Mouse (Mus musculus): Measurements from ENCODE around the gene Uaca. TPM values are rescaled to one million over a fixed set of nuclear protein-coding genes. Genes with fewer than 3 reads are reported as not detected.

The Uaca gene
- polyA plus RNA-seq, 1 experiment from 2014 or later, result 4.8 TPM

DNA sequence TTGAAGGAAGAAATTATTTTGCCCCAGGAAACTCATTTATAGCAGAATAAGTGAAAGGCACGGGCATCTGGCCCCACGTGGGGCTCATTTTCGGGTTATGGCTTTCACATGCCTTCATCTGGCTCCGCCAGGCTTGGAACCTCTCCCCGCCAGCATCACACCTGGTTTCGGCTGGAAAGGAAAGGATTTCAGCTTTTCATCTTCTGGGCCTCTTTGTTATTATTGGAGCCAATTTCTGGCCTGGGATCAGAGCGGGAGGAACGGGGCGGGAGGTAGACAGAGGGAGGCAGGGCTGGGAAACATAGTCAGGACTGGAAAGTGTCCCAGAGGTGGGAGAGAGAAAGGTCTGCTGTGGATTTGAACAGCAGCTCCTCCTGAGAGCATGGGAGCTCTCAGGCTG is 132.0 kb downstream of the Uaca start:
- no peaks in the 10 kb centered on the region for H3K9me3 ChIP-seq (ENCODE audit: control insufficient read depth, low read length)
- no peaks in the 10 kb centered on the region for H3K36me3 ChIP-seq (ENCODE audit: control insufficient read depth, insufficient read depth, low read length)
- no peaks in the 10 kb centered on the region for H3K27me3 ChIP-seq (ENCODE audit: control insufficient read depth, insufficient read depth, low read length)
- H3K4me2 ChIP-seq (ENCODE audit: low read depth, low read length), result no peak overlapping the region
- WGBS, result 64% methylated on average over 9 of the region's 9 CpGs
- 0 out of 2 replicates have a peak, but pooled peaks cover 3% of the 10 kb centered on the region for H3K4me1 ChIP-seq (ENCODE audit: control insufficient read depth, insufficient read depth, low read length)
- no peak overlapping the region for H3K4me3 ChIP-seq (ENCODE audit: low read depth, low read length)
- no peak for ATAC-seq (ENCODE audit: low read depth)
- no peak overlapping the region for H3K27ac ChIP-seq (ENCODE audit: low read depth, low read length)
- H3K9ac ChIP-seq (replicated peaks; ENCODE audit: low read depth, low read length), result no peak overlapping the region

GRCm38 (mm10) chr9:60929290-60929983 is 135.1 kb downstream of the Uaca start:
- Histone ChIP-seq H3K9ac (replicated peaks; ENCODE audit: low read depth, low read length) (no peak overlapping the region), H3K4me2 (ENCODE audit: low read depth, low read length) (no peak overlapping the region), H3K9me3 (ENCODE audit: control insufficient read depth, low read length) (no peaks in the 10 kb centered on the region), H3K36me3 (ENCODE audit: control insufficient read depth, insufficient read depth, low read length) (no peaks in the 10 kb centered on the region), H3K4me1 (ENCODE audit: control insufficient read depth, insufficient read depth, low read length) (0 out of 2 replicates have a peak, but pooled peaks cover 3% of the 10 kb centered on the region), H3K4me3 (ENCODE audit: low read depth, low read length) (no peak overlapping the region), H3K27me3 (ENCODE audit: control insufficient read depth, insufficient read depth, low read length) (no peaks in the 10 kb centered on the region), H3K27ac (ENCODE audit: low read depth, low read length) (no peak overlapping the region)
- ATAC-seq (ENCODE audit: low read depth), result no peak
- 80% methylated on average over 4 of the region's 4 CpGs for WGBS

Other genes starting within 250 kb of the Uaca start
- 84.0 and 91.0 TPM in 2 replicates for gene Lrrc49, start 106.4 kb upstream of the Uaca start, polyA plus RNA-seq (2014; fragmentation: Nextera tagmentation; extraction: Ambion mirVana)
- gene Larp6, start 81.6 kb upstream of the Uaca start, polyA plus RNA-seq (2014; fragmentation: Nextera tagmentation; extraction: Ambion mirVana), result 18.2 and 22.4 TPM in 2 replicates

Measured in neural tube, embryonic 14.5 days (tissue).